Mouse (Mus musculus) liver, embryonic 14.5 days (tissue): ENCODE data around the gene Uncx.

Experiments used
- CTCF ChIP-seq: IDR thresholded peaks from 2 replicates; pipeline ENCODE4 v1.5.1; 2016; ENCODE audit warnings: antibody characterized with exemption, low read depth, control low read depth
- EP300 ChIP-seq: IDR thresholded peaks from 2 replicates; pipeline ENCODE4 v1.6.1; 2016; ENCODE audit warnings: antibody characterized with exemption, low read depth

GRCm38 (mm10) chr5:139506207-139506606, 37.1 kb upstream of the Uncx start:
- TF ChIP-seq EP300 (no peak), CTCF (no peak)
